Mouse (Mus musculus) stomach, postnatal 0 days (tissue): ENCODE data around the gene Auts2. TPM values are rescaled to one million over a fixed set of nuclear protein-coding genes. Genes with fewer than 3 reads are reported as not detected.

ENCODE experiments used
- ATAC-seq: fragments of 200-750 bp; cut with Nextera tagmentation; 2 replicates; pipeline ENCODE4 v1.8.0; 2017; ENCODE audit not compliant: low FRiP score, low TSS enrichment
- DNase-seq: peaks from one replicate; pipeline ENCODE4 v3.0.0-alpha.2; 2016; ENCODE audit warnings: low spot score
- H3K27ac ChIP-seq: fragments of 300-500 bp; sonication (generic); replicated peaks from 2 replicates; pipeline ENCODE4 v1.5.1; 2014; ENCODE audit warnings: mild to moderate bottlenecking, control low read depth
- H3K27me3 ChIP-seq: fragments of 300-500 bp; sonication (generic); 2 replicates; pipeline ENCODE4 v1.6.1; 2014; ENCODE audit warnings: low read length; ENCODE audit not compliant: control insufficient read depth, insufficient read depth
- H3K36me3 ChIP-seq: fragments of 300-500 bp; sonication (generic); 2 replicates; pipeline ENCODE4 v1.6.1; 2014; ENCODE audit warnings: low read length, mixed read lengths; ENCODE audit not compliant: control insufficient read depth, insufficient read depth
- H3K4me1 ChIP-seq: fragments of 300-500 bp; sonication (generic); replicated peaks from 2 replicates; pipeline ENCODE4 v1.6.1; 2014; ENCODE audit warnings: antibody characterized with exemption; ENCODE audit not compliant: control insufficient read depth, insufficient read depth
- H3K4me2 ChIP-seq: fragments of 300-500 bp; sonication (generic); replicated peaks from 2 replicates; pipeline ENCODE4 v1.6.1; 2014; ENCODE audit warnings: low read depth, mild to moderate bottlenecking, control low read depth, moderate library complexity
- H3K4me3 ChIP-seq: fragments of 300-500 bp; sonication (generic); 2 replicates; pipeline ENCODE4 v1.5.1; 2014; ENCODE audit warnings: low read depth, low read length, control low read depth
- H3K9ac ChIP-seq: fragments of 300-500 bp; sonication (generic); 2 replicates; pipeline ENCODE4 v1.6.1; 2014; ENCODE audit warnings: mild to moderate bottlenecking, low read length, control low read depth, mixed read lengths
- H3K9me3 ChIP-seq: fragments of 300-500 bp; sonication (generic); 2 replicates; pipeline ENCODE4 v1.6.1; 2016; ENCODE audit warnings: low read length; ENCODE audit not compliant: control insufficient read depth
- CTCF ChIP-seq: IDR thresholded peaks from 2 replicates; pipeline ENCODE4 v1.5.1; 2016; ENCODE audit warnings: antibody characterized with exemption, low read depth, mild to moderate bottlenecking, moderate library complexity
- EP300 ChIP-seq: optimal IDR thresholded peaks from 2 replicates; pipeline ENCODE3; 2016; ENCODE audit warnings: antibody characterized with exemption
- WGBS: fragments of 180-500 bp; shearing (Covaris S2); extraction: QIAGEN DNeasy Blood & Tissue Kit; methylation state at CpG from one replicate; pipeline ENCODE4 v1.1.7; 2014; 5-methylcytosine and 5-hydroxymethylcytosine counted together
- polyA plus RNA-seq: library from polyadenylated mRNA; unstranded; fragments of >200 nt; fragmentation: Nextera tagmentation; extraction: Ambion mirVana; gene quantifications from 2 replicates; pipeline ENCODE4 v1.2.1, GENCODE M21; 2015

The Auts2 gene
- polyA plus RNA-seq, 1 experiment from 2014 or later = 7.3 TPM

GRCm38 (mm10) chr5:131946801-131947200 is 596.3 kb downstream of the Auts2 start:
- no peak for DNase-seq
- Histone ChIP-seq H3K4me1 (no peaks in the 10 kb centered on the region), H3K4me2 (no peak overlapping the region), H3K9me3 (no peaks in the 10 kb centered on the region), H3K27me3 (no peaks in the 10 kb centered on the region), H3K4me3 (no peak overlapping the region), H3K27ac (no peak overlapping the region), H3K9ac (no peak overlapping the region), H3K36me3 (no peaks in the 10 kb centered on the region)
- WGBS = 86% methylated on average over 5 of the region's 5 CpGs
- TF ChIP-seq EP300 (no peak), CTCF (no peak)
- ATAC-seq = no peak

DNA sequence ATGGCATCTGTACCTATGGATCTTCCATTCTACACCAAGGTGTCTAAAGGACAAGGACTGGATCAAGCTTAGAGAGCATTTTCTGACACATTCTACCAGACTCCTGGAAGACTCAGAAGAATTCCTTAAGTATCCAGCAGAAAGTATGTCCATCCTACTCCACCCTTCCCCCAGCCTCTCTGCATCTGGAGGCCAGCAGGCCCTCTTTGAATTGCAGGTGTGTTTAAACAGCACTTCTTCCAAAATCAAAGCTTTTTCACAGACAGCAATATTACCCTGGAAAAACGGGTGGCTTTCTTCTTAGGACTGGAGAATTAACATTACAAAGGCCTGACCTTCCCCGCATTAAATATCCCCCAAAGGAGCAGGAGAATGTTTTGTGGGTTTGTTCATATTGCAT is 598.4 kb downstream of the Auts2 start:
- Histone ChIP-seq H3K27ac (no peak overlapping the region), H3K9me3 (no peaks in the 10 kb centered on the region), H3K4me1 (no peaks in the 10 kb centered on the region), H3K27me3 (no peaks in the 10 kb centered on the region), H3K4me3 (no peak overlapping the region), H3K4me2 (no peak overlapping the region), H3K9ac (no peak overlapping the region), H3K36me3 (no peaks in the 10 kb centered on the region)
- no peak for ATAC-seq
- TF ChIP-seq CTCF (no peak), EP300 (no peak)
- 49% methylated on average over 2 of the region's 2 CpGs for WGBS
- DNase-seq = no peak

- H3K4me3 ChIP-seq = no peak overlapping the region
- H3K9ac ChIP-seq = no peak overlapping the region
- DNase-seq = no peak
- no peaks in the 10 kb centered on the region for H3K4me1 ChIP-seq
- H3K36me3 ChIP-seq = no peaks in the 10 kb centered on the region
- no peaks in the 10 kb centered on the region for H3K27me3 ChIP-seq
- H3K27ac ChIP-seq = no peak overlapping the region
- H3K4me2 ChIP-seq = no peak overlapping the region
- H3K9me3 ChIP-seq = no peaks in the 10 kb centered on the region
- ATAC-seq = no peak
- WGBS = 84% methylated on average over 7 of the region's 7 CpGs
- TF ChIP-seq CTCF = no peak
- no peak for TF ChIP-seq EP300
These were observed 614.4 kb downstream of the Auts2 start for GRCm38 (mm10) chr5:131928696-131929095.

- H3K4me1 ChIP-seq = no peaks in the 10 kb centered on the region
- ATAC-seq (no peak), DNase-seq (no peak)
- H3K27ac ChIP-seq = no peak overlapping the region
- no peak overlapping the region for H3K4me2 ChIP-seq
- 83% methylated on average over 4 of the region's 4 CpGs for WGBS
- no peaks in the 10 kb centered on the region for H3K36me3 ChIP-seq
- no peak overlapping the region for H3K4me3 ChIP-seq
- TF ChIP-seq CTCF = no peak
- H3K9ac ChIP-seq = no peak overlapping the region
- no peaks in the 10 kb centered on the region for H3K9me3 ChIP-seq
- no peaks in the 10 kb centered on the region for H3K27me3 ChIP-seq
These were observed 620.4 kb downstream of the Auts2 start for GRCm38 (mm10) chr5:131922759-131923158.

- H3K4me1 ChIP-seq = no peaks in the 10 kb centered on the region
- H3K9me3 ChIP-seq = no peaks in the 10 kb centered on the region
- no peak overlapping the region for H3K4me3 ChIP-seq
- DNase-seq = peak; percentile 19
- no peak; the same call in 1 of the 2 replicates for ATAC-seq
- no peak overlapping the region for H3K4me2 ChIP-seq
- H3K27me3 ChIP-seq = no peaks in the 10 kb centered on the region
- TF ChIP-seq EP300 (no peak), CTCF (no peak)
- 48% methylated on average over 5 of the region's 5 CpGs for WGBS
- H3K36me3 ChIP-seq = no peaks in the 10 kb centered on the region
- no peak overlapping the region for H3K9ac ChIP-seq
- no peak overlapping the region for H3K27ac ChIP-seq
These were observed 621.0 kb downstream of the Auts2 start for GRCm38 (mm10) chr5:131922118-131922517.

- WGBS = 86% methylated on average over 12 of the region's 12 CpGs
- no peaks in the 10 kb centered on the region for H3K27me3 ChIP-seq
- DNase-seq (no peak), ATAC-seq (no peak)
- H3K36me3 ChIP-seq = no peaks in the 10 kb centered on the region
- no peaks in the 10 kb centered on the region for H3K9me3 ChIP-seq
- H3K4me1 ChIP-seq = no peaks in the 10 kb centered on the region
- TF ChIP-seq CTCF = no peak
- no peak for TF ChIP-seq EP300
- no peak overlapping the region for H3K4me2 ChIP-seq
- H3K9ac ChIP-seq = no peak overlapping the region
- H3K4me3 ChIP-seq = no peak overlapping the region
- no peak overlapping the region for H3K27ac ChIP-seq
These were observed 623.0 kb downstream of the Auts2 start for GRCm38 (mm10) chr5:131919983-131920777.
